Mouse (Mus musculus): ENCODE results near the gene Mzt1.
"Not testable (repeated sequence)": the region's sequence is repeated elsewhere in the genome, so short reads cannot be mapped to it uniquely, and the experiment has no call there.

Gene Mzt1

GRCm38 (mm10) chr14:99046031-99046781, at the start of gene Mzt1, which contains the start of gene Bora:
Gene Mzt1 (minus strand): TSS chr14:99046134.
Gene Bora (plus strand): TSS chr14:99046222.
- peak; percentile 93 for DNase-seq

- no peak for DNase-seq
These were observed 43.0 kb upstream of the Mzt1 start for GRCm38 (mm10) chr14:99088947-99089346.

GRCm38 (mm10) chr14:99071146-99071545, 25.2 kb upstream of the Mzt1 start:
- no peak for DNase-seq

GRCm38 (mm10) chr14:99063091-99063490, 17.2 kb upstream of the Mzt1 start:
- DNase-seq: no peak

GRCm38 (mm10) chr14:99060616-99061015, 14.7 kb upstream of the Mzt1 start:
- DNase-seq: peak; percentile 37

GRCm38 (mm10) chr14:99058959-99059586, 13.1 kb upstream of the Mzt1 start:
- DNase-seq: peak; percentile 66

GRCm38 (mm10) chr14:99046782-99047181, 848 bp upstream of the Mzt1 start:
- no peak for DNase-seq

- DNase-seq: no peak
These were observed 430 bp downstream of the Mzt1 start for GRCm38 (mm10) chr14:99045378-99046030.

GRCm38 (mm10) chr14:99044718-99045117, 1.2 kb downstream of the Mzt1 start:
- DNase-seq: no peak

GRCm38 (mm10) chr14:99044096-99044495, 1.8 kb downstream of the Mzt1 start:
- DNase-seq: no peak

GRCm38 (mm10) chr14:99043499-99043898, 2.4 kb downstream of the Mzt1 start:
- DNase-seq: no peak

GRCm38 (mm10) chr14:99041416-99041815, 4.5 kb downstream of the Mzt1 start:
- DNase-seq: no peak

- DNase-seq: not testable (repeated sequence)
These were observed 6.6 kb downstream of the Mzt1 start for GRCm38 (mm10) chr14:99039308-99039707.

GRCm38 (mm10) chr14:99037703-99038102, 8.2 kb downstream of the Mzt1 start:
- no peak for DNase-seq

- no peak for DNase-seq
These were observed 9.9 kb downstream of the Mzt1 start for GRCm38 (mm10) chr14:99036039-99036438.

- not testable (repeated sequence) for DNase-seq
These were observed 11.1 kb downstream of the Mzt1 start for GRCm38 (mm10) chr14:99034851-99035250.

GRCm38 (mm10) chr14:99032596-99032995, 13.3 kb downstream of the Mzt1 start:
- DNase-seq: no peak

GRCm38 (mm10) chr14:99031337-99031873, 14.5 kb downstream of the Mzt1 start:
- no peak for DNase-seq

- peak; percentile 29 for DNase-seq
These were observed 15.9 kb downstream of the Mzt1 start for GRCm38 (mm10) chr14:99029987-99030386.

GRCm38 (mm10) chr14:99022346-99023086, 23.4 kb downstream of the Mzt1 start:
- no peak for DNase-seq

GRCm38 (mm10) chr14:99019136-99019808, 26.7 kb downstream of the Mzt1 start:
- no peak for DNase-seq

GRCm38 (mm10) chr14:99018691-99019090, 27.2 kb downstream of the Mzt1 start:
- DNase-seq: no peak
